Comparison of ENCODE assay signal across 11 mouse cellular contexts in the genomic region with DNA sequence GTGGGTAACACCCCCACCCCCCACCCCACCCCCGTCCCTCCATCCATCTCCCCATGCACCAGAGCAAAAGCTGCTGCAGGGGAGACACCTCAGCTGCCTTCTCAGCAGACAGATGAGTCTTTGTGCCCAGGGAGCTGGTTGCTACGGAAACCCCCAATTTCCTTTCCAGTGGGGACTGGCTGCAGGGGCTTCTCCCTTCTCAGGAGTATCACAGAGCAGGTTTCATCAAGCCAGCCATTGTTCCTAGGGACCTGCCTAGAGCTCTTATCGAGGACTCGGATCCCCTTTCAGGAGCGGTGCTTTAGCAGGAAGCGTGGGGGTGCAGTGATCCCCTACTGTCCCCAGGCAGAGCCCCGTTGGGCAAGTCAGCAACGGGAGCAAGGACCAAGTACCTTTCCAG. TPM values are rescaled to one million over a fixed set of nuclear protein-coding genes. Genes with fewer than 3 reads are reported as not detected.
A peak's percentile ranks its signal among the peaks of the same experiment; 100 is the strongest.
DNase-seq lines count a peak whose midpoint lies in the region; ATAC-seq lines count a peak whose summit lies in the region.
"Had no signal": no experiment of that assay in that cellular context is flagged by ENCODE, and none has a peak within 500 bp of the region (broad histone marks: within the 10 kb centered on the region; RNA-seq: fewer than 3 reads in every experiment).

No protein-coding gene starts in this region.

- 0 out of 2 replicates have a peak overlapping the region, but pooled peaks have one; percentile 2 for H3K27ac ChIP-seq in heart, embryonic 12.5 days (ENCODE audit: poor library complexity, severe bottlenecking)
- peak overlapping the region; percentile 65 for H3K27ac ChIP-seq in embryonic facial prominence, embryonic 11.5 days (replicated peaks; ENCODE audit: low read depth, low read length)
- peak overlapping the region; percentile 91 for H3K27ac ChIP-seq in hindbrain, embryonic 13.5 days
- peak overlapping the region; percentile 83 for H3K27ac ChIP-seq in midbrain, embryonic 14.5 days (replicated peaks; ENCODE audit: low read depth, low read length)
- H3K27ac ChIP-seq: heart, embryonic 15.5 days; liver, embryonic 15.5 days had no signal

- H3K4me3 ChIP-seq in heart, embryonic 12.5 days = no peak overlapping the region
- H3K4me3 ChIP-seq in embryonic facial prominence, embryonic 11.5 days (ENCODE audit: low read depth, low read length) = no peak overlapping the region
- no peak overlapping the region for H3K4me3 ChIP-seq in hindbrain, embryonic 13.5 days
- H3K4me3 ChIP-seq in midbrain, embryonic 14.5 days (replicated peaks; ENCODE audit: low read depth, low read length) = no peak overlapping the region
- H3K4me3 ChIP-seq: heart, embryonic 15.5 days; liver, embryonic 15.5 days had no signal

- H3K9ac ChIP-seq in heart, embryonic 12.5 days = no peak overlapping the region
- H3K9ac ChIP-seq in embryonic facial prominence, embryonic 11.5 days (replicated peaks; ENCODE audit: low read length) = peak overlapping the region; percentile 13
- peak overlapping the region; percentile 63 for H3K9ac ChIP-seq in hindbrain, embryonic 13.5 days
- H3K9ac ChIP-seq in midbrain, embryonic 14.5 days (replicated peaks; ENCODE audit: low read length) = no peak overlapping the region
- H3K9ac ChIP-seq: heart, embryonic 15.5 days; liver, embryonic 15.5 days had no signal

- H3K36me3 ChIP-seq in heart, embryonic 12.5 days = peaks cover 53% of the 10 kb centered on the region
- H3K36me3 ChIP-seq in embryonic facial prominence, embryonic 11.5 days (replicated peaks; ENCODE audit: control insufficient read depth, insufficient read depth, low read depth, low read length) = no peaks in the 10 kb centered on the region; the same call in none of the 2 replicates
- peaks cover 50% of the 10 kb centered on the region for H3K36me3 ChIP-seq in hindbrain, embryonic 13.5 days
- peaks cover 45% of the 10 kb centered on the region for H3K36me3 ChIP-seq in midbrain, embryonic 14.5 days (ENCODE audit: control insufficient read depth, insufficient read depth, low read length)

- WGBS in heart, embryonic 12.5 days = 72% methylated on average over 8 of the region's 8 CpGs
- 44% methylated on average over 8 of the region's 8 CpGs for WGBS in embryonic facial prominence, embryonic 11.5 days
- whole genome bisulfite sequencing in hindbrain, embryonic 13.5 days = 27% methylated on average over 8 of the region's 8 CpGs
- 41% methylated on average over 8 of the region's 8 CpGs for WGBS in midbrain, embryonic 14.5 days

- no peak for ATAC-seq in heart, embryonic 12.5 days (ENCODE audit: insufficient number of reproducible peaks, low FRiP score)
- 0 out of 2 replicates have a peak, but pooled peaks have one; percentile 37 for ATAC-seq in embryonic facial prominence, embryonic 11.5 days (replicated peaks; ENCODE audit: insufficient number of reproducible peaks, low FRiP score, low TSS enrichment, low read depth)
- ATAC-seq in hindbrain, embryonic 13.5 days (ENCODE audit: low FRiP score) = peak; percentile 39; the same call in 1 of the 2 replicates
- no peak; the same call in 1 of the 2 replicates for ATAC-seq in midbrain, embryonic 14.5 days (ENCODE audit: low FRiP score, low TSS enrichment)

- peaks cover 3% of the 10 kb centered on the region; the same call in 1 of the 2 replicates for H3K27me3 ChIP-seq in heart, embryonic 12.5 days (replicated peaks)
- H3K27me3 ChIP-seq in embryonic facial prominence, embryonic 11.5 days (ENCODE audit: control insufficient read depth, insufficient read depth, low read length) = no peaks in the 10 kb centered on the region
- no peaks in the 10 kb centered on the region for H3K27me3 ChIP-seq in hindbrain, embryonic 13.5 days
- H3K27me3 ChIP-seq in midbrain, embryonic 14.5 days (ENCODE audit: control insufficient read depth, insufficient read depth, low read length) = no peaks in the 10 kb centered on the region

- peaks cover 16% of the 10 kb centered on the region for H3K4me1 ChIP-seq in heart, embryonic 12.5 days (replicated peaks)
- H3K4me1 ChIP-seq in embryonic facial prominence, embryonic 11.5 days (ENCODE audit: control insufficient read depth, insufficient read depth, low read length) = no peaks in the 10 kb centered on the region; the same call in 1 of the 2 replicates
- H3K4me1 ChIP-seq in hindbrain, embryonic 13.5 days (replicated peaks) = peaks cover 32% of the 10 kb centered on the region
- peaks cover 10% of the 10 kb centered on the region; the same call in 1 of the 2 replicates for H3K4me1 ChIP-seq in midbrain, embryonic 14.5 days (ENCODE audit: control insufficient read depth, insufficient read depth, low read length)

- DNase-seq in heart, postnatal 4 days = no peak
- DNase-seq in embryonic facial prominence, embryonic 11.5 days (ENCODE audit: low spot score) = peak; percentile 57
- DNase-seq in midbrain, embryonic 14.5 days = peak; percentile 61
- DNase-seq in kidney, adult 9 months = no peak
- DNase-seq in heart, adult 18-20 months = no peak
- no peak for DNase-seq in cerebellum, adult 18-20 months
- DNase-seq: kidney, postnatal 25 days had no signal

- H3K9me3 ChIP-seq in heart, embryonic 12.5 days (replicated peaks) = no peaks in the 10 kb centered on the region
- H3K9me3 ChIP-seq in embryonic facial prominence, embryonic 11.5 days (replicated peaks; ENCODE audit: control insufficient read depth, low read length) = no peaks in the 10 kb centered on the region
- H3K9me3 ChIP-seq in hindbrain, embryonic 13.5 days = no peaks in the 10 kb centered on the region
- no peaks in the 10 kb centered on the region for H3K9me3 ChIP-seq in midbrain, embryonic 14.5 days (ENCODE audit: control insufficient read depth, low read length)
- H3K9me3 ChIP-seq: heart, embryonic 15.5 days; liver, embryonic 15.5 days had no signal

- no peak overlapping the region for H3K4me2 ChIP-seq in heart, embryonic 12.5 days
- H3K4me2 ChIP-seq in embryonic facial prominence, embryonic 11.5 days (ENCODE audit: low read depth, low read length) = no peak overlapping the region
- H3K4me2 ChIP-seq in hindbrain, embryonic 13.5 days = no peak overlapping the region
- no peak overlapping the region for H3K4me2 ChIP-seq in midbrain, embryonic 14.5 days (ENCODE audit: low read length)
- H3K4me2 ChIP-seq: heart, embryonic 15.5 days; liver, embryonic 15.5 days had no signal

RNA-seq across cellular contexts. Expression of a gene that starts 10.8 kb away (rescaled TPM):
- 6.3 and 6.6 TPM in 2 replicates for polyA plus RNA-seq in heart, embryonic 12.5 days (2016; fragmentation: Nextera tagmentation; extraction: Ambion mirVana)
- total RNA-seq in heart, postnatal 4 days (2021) = 1 to 10 TPM; 1.2 to 2.1 TPM
- 6.8 and 7.9 TPM in 2 replicates for polyA plus RNA-seq in embryonic facial prominence, embryonic 11.5 days (2014; fragmentation: Nextera tagmentation; extraction: Ambion mirVana)
- polyA plus RNA-seq in hindbrain, embryonic 13.5 days (2015; fragmentation: Nextera tagmentation; extraction: Ambion mirVana) = 15.3 and 22.1 TPM in 2 replicates
- 14.0 and 17.3 TPM in 2 replicates for polyA plus RNA-seq in midbrain, embryonic 14.5 days (2014; fragmentation: Nextera tagmentation; extraction: Ambion mirVana)
- total RNA-seq in heart, adult 18-20 months (2021) = 1 to 10 TPM in 1 of 2 experiments, under 1 TPM in 1; 0.89 to 3.4 TPM

RNA-seq across cellular contexts. Expression of a gene that starts 11.1 kb away (rescaled TPM):
- polyA plus RNA-seq in heart, embryonic 12.5 days (2016; fragmentation: Nextera tagmentation; extraction: Ambion mirVana) = 265 and 289 TPM in 2 replicates
- total RNA-seq in heart, postnatal 4 days (2021) = 100 to 1,000 TPM; 126 to 139 TPM
- polyA plus RNA-seq in embryonic facial prominence, embryonic 11.5 days (2014; fragmentation: Nextera tagmentation; extraction: Ambion mirVana) = 388 and 414 TPM in 2 replicates
- 263 and 295 TPM in 2 replicates for polyA plus RNA-seq in hindbrain, embryonic 13.5 days (2015; fragmentation: Nextera tagmentation; extraction: Ambion mirVana)
- polyA plus RNA-seq in midbrain, embryonic 14.5 days (2014; fragmentation: Nextera tagmentation; extraction: Ambion mirVana) = 287 and 355 TPM in 2 replicates
- 100 to 1,000 TPM; 135 TPM for total RNA-seq in heart, adult 18-20 months (2021)

RNA-seq across cellular contexts. Expression of a gene that starts 13.2 kb away (rescaled TPM):
- polyA plus RNA-seq in heart, embryonic 12.5 days (2016; fragmentation: Nextera tagmentation; extraction: Ambion mirVana) = 0.28 and 0.44 TPM in 2 replicates
- under 1 TPM; 0.55 to 0.90 TPM for total RNA-seq in heart, postnatal 4 days (2021)
- 11.6 and 12.2 TPM in 2 replicates for polyA plus RNA-seq in embryonic facial prominence, embryonic 11.5 days (2014; fragmentation: Nextera tagmentation; extraction: Ambion mirVana)
- polyA plus RNA-seq in hindbrain, embryonic 13.5 days (2015; fragmentation: Nextera tagmentation; extraction: Ambion mirVana) = 6.6 and 8.1 TPM in 2 replicates
- polyA plus RNA-seq in midbrain, embryonic 14.5 days (2014; fragmentation: Nextera tagmentation; extraction: Ambion mirVana) = 1.5 and 2.3 TPM in 2 replicates
- 1 to 10 TPM; 1.4 TPM for total RNA-seq in heart, adult 18-20 months (2021)

RNA-seq across cellular contexts. Expression of a gene that starts 43.2 kb away (rescaled TPM):
- polyA plus RNA-seq in heart, embryonic 12.5 days (2016; fragmentation: Nextera tagmentation; extraction: Ambion mirVana) = 24.2 and 24.3 TPM in 2 replicates
- 100 to 1,000 TPM in 1 of 2 experiments, 10 to 100 TPM in 1; 92.8 to 101 TPM for total RNA-seq in heart, postnatal 4 days (2021)
- 4.9 and 5.1 TPM in 2 replicates for polyA plus RNA-seq in embryonic facial prominence, embryonic 11.5 days (2014; fragmentation: Nextera tagmentation; extraction: Ambion mirVana)
- 8.7 and 10.3 TPM in 2 replicates for polyA plus RNA-seq in hindbrain, embryonic 13.5 days (2015; fragmentation: Nextera tagmentation; extraction: Ambion mirVana)
- polyA plus RNA-seq in midbrain, embryonic 14.5 days (2014; fragmentation: Nextera tagmentation; extraction: Ambion mirVana) = 11.8 and 11.9 TPM in 2 replicates
- 10 to 100 TPM; 38.5 to 44.1 TPM for total RNA-seq in heart, adult 18-20 months (2021)

Comparison
In these comparisons a context has a peak if more than half of its experiments do, and no peak if none do; other contexts are left out.
1. ATAC-seq: peak in embryonic facial prominence, embryonic 11.5 days (single experiment) and hindbrain, embryonic 13.5 days (single experiment); none in heart, embryonic 12.5 days (single experiment) and midbrain, embryonic 14.5 days (single experiment).
2. H3K27ac ChIP-seq: peak in every context shown above with its lines; median percentile 91 in hindbrain, embryonic 13.5 days; 83 in midbrain, embryonic 14.5 days; 65 in embryonic facial prominence, embryonic 11.5 days; 2 in heart, embryonic 12.5 days.
3. H3K9ac ChIP-seq: peak in embryonic facial prominence, embryonic 11.5 days (single experiment) and hindbrain, embryonic 13.5 days (single experiment); none in heart, embryonic 12.5 days (single experiment) and midbrain, embryonic 14.5 days (single experiment).
4. DNase-seq: peak in embryonic facial prominence, embryonic 11.5 days (single experiment) and midbrain, embryonic 14.5 days (single experiment); none in heart, postnatal 4 days (single experiment), kidney, adult 9 months (single experiment), heart, adult 18-20 months (0 of 2) and cerebellum, adult 18-20 months (0 of 2).